Mouse (Mus musculus) brain, embryonic 14.5 days (tissue): Measurements from ENCODE around the gene Rbbp5.

Source experiments
- CTCF ChIP-seq: fragments of 200-500 bp; IDR thresholded peaks from 2 replicates; pipeline ENCODE4 v1.5.1; 2012; ENCODE audit warnings: inconsistent platforms, mild to moderate bottlenecking, moderate library complexity, borderline replicate concordance; ENCODE audit not compliant: insufficient read depth, insufficient read length; ENCODE audit errors: extremely low read depth
- POLR2A ChIP-seq: fragments of 200-500 bp; IDR thresholded peaks from 2 replicates; pipeline ENCODE4 v1.6.1; 2012; ENCODE audit warnings: mild to moderate bottlenecking, inconsistent platforms, borderline replicate concordance; ENCODE audit not compliant: poor library complexity, insufficient read depth, insufficient read length, severe bottlenecking; ENCODE audit errors: extremely low read depth

DNA sequence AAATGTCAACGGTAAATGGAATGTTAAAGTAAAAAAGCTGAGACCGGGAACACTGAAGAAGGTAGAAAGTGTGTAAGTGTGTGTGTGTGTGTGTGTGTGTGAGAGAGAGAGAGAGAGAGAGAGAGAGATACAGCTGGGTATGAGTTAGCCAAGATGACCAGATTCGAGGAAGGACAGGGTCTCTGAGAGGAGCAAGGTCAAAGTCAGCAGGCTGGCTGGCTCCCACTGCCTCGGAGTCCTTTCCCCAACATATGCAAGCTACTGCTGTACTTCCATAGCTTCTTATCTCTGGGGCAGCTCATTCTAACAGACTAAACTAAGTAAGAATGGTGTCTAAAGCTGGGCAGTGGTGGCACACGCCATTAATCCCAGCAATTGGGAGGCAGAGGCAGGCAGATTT, 5.7 kb upstream of the Rbbp5 start:
- TF ChIP-seq POLR2A (no peak), CTCF (no peak)
